Mouse (Mus musculus) liver, embryonic 14.5 days (tissue): ENCODE measurements around the gene Adamts16. TPM values are rescaled to one million over a fixed set of nuclear protein-coding genes. Genes with fewer than 3 reads are reported as not detected.

ENCODE experiments used
- ATAC-seq: fragments of 200-750 bp; cut with Nextera tagmentation; 2 replicates; pipeline ENCODE4 v1.8.0; 2017; ENCODE audit warnings: moderate number of reproducible peaks, mild to moderate bottlenecking, moderate library complexity; ENCODE audit not compliant: insufficient read depth
- DNase-seq, 3 experiments: peaks; one replicate each; pipeline ENCODE4 v3.0.0-alpha.2; 2012 to 2013; ENCODE audit warnings: low read depth in 3 of 3, low spot score in 3 of 3
- H3K27ac ChIP-seq: fragments of 300-500 bp; sonication (generic); 2 replicates; pipeline ENCODE4 v1.5.1; 2014; ENCODE audit warnings: moderate library complexity, mild to moderate bottlenecking, control low read depth, inconsistent platforms
- H3K27me3 ChIP-seq: fragments of 300-500 bp; sonication (generic); 2 replicates; pipeline ENCODE4 v1.6.1; 2014; ENCODE audit warnings: mild to moderate bottlenecking, low read length, moderate library complexity; ENCODE audit not compliant: control insufficient read depth, insufficient read depth
- H3K36me3 ChIP-seq: fragments of 300-500 bp; sonication (generic); replicated peaks from 2 replicates; pipeline ENCODE4 v1.6.1; 2014; ENCODE audit warnings: low read depth; ENCODE audit not compliant: control insufficient read depth, insufficient read depth
- H3K4me1 ChIP-seq, 2 experiments: fragments of 200-500 bp in 1 of 2; fragments of 300-500 bp in 1 of 2; sonication (generic) in 1 of 2; replicated peaks; 2 replicates each; pipeline ENCODE4 v1.6.1; 2012 to 2014; ENCODE audit warnings: antibody characterized with exemption in 1 of 2, inconsistent platforms in 1 of 2, low read length in 1 of 2; ENCODE audit not compliant: control insufficient read depth in 2 of 2, insufficient read depth in 2 of 2
- H3K4me2 ChIP-seq: fragments of 300-500 bp; sonication (generic); 2 replicates; pipeline ENCODE4 v1.6.1; 2014; ENCODE audit warnings: low read depth, mild to moderate bottlenecking, control low read depth, moderate library complexity
- H3K4me3 ChIP-seq, 2 experiments: fragments of 200-500 bp in 1 of 2; fragments of 300-500 bp in 1 of 2; sonication (generic) in 1 of 2; 2 replicates each; pipeline ENCODE4 v1.5.1; 2012 to 2014; ENCODE audit warnings: low read depth in 2 of 2, low read length in 2 of 2, mild to moderate bottlenecking in 2 of 2, control low read depth in 1 of 2, inconsistent platforms in 1 of 2, moderate library complexity in 1 of 2; ENCODE audit not compliant: insufficient read depth in 1 of 2
- H3K9ac ChIP-seq: fragments of 300-500 bp; sonication (generic); replicated peaks from 2 replicates; pipeline ENCODE4 v1.6.1; 2014; ENCODE audit warnings: mild to moderate bottlenecking, control low read depth, moderate library complexity
- H3K9me3 ChIP-seq: fragments of 300-500 bp; sonication (generic); 2 replicates; pipeline ENCODE4 v1.6.1; 2016; ENCODE audit warnings: low read length, mixed read lengths; ENCODE audit not compliant: control insufficient read depth
- CTCF ChIP-seq: IDR thresholded peaks from 2 replicates; pipeline ENCODE4 v1.5.1; 2016; ENCODE audit warnings: antibody characterized with exemption, low read depth, control low read depth
- EP300 ChIP-seq: IDR thresholded peaks from 2 replicates; pipeline ENCODE4 v1.6.1; 2016; ENCODE audit warnings: antibody characterized with exemption, low read depth
- WGBS: fragments of 180-500 bp; shearing (Covaris S2); extraction: QIAGEN DNeasy Blood & Tissue Kit; methylation state at CpG from one replicate; pipeline ENCODE4 v1.1.7; 2014; ENCODE audit not compliant: insufficient replicate concordance; 5-methylcytosine and 5-hydroxymethylcytosine counted together
- polyA plus RNA-seq, 2 experiments: library from polyadenylated mRNA; depleted of rRNA in 1 of 2; stranded (reverse) in 1 of 2; unstranded in 1 of 2; fragments of >200 nt; fragmentation: Nextera tagmentation in 1 of 2; extraction: Ambion mirVana in 1 of 2; gene quantifications; 2 replicates each; pipeline versions ENCODE4 v1.2.1 to v1.2.3; 2012 to 2014

Adamts16 gene
- polyA plus RNA-seq, 2 experiments: 0.04 to 0.15 TPM

DNA sequence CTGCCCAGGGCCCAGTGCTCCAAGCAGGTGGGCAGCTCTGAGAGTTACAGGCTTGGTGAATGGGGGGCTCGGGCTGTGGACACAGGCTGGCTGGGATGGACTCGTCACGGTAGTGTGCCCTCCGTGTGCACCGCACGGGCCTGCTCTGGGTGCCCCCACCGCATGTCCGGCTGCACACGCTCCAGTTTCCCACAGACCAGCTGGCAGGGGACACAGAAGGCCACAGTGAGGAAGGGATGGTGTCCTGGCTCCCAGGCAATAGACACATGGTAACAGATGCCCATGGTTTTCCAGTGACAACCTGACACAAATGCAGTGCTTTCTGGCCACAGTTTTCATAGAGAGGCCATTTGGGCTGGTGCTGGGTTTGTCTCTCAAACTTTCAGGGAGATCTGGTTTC is 102.8 kb downstream of the Adamts16 start:
- no peaks in the 10 kb centered on the region for H3K9me3 ChIP-seq
- WGBS: 73% methylated on average over 9 of the region's 9 CpGs
- H3K9ac ChIP-seq: no peak overlapping the region
- no peaks in the 10 kb centered on the region for H3K36me3 ChIP-seq
- H3K27ac ChIP-seq: no peak overlapping the region
- TF ChIP-seq EP300: no peak
- TF ChIP-seq CTCF: no peak
- ATAC-seq (no peak), DNase-seq (no peak)
- no peaks in the 10 kb centered on the region for H3K4me1 ChIP-seq
- no peak overlapping the region for H3K4me2 ChIP-seq
- no peak overlapping the region for H3K4me3 ChIP-seq
- no peaks in the 10 kb centered on the region for H3K27me3 ChIP-seq

DNA sequence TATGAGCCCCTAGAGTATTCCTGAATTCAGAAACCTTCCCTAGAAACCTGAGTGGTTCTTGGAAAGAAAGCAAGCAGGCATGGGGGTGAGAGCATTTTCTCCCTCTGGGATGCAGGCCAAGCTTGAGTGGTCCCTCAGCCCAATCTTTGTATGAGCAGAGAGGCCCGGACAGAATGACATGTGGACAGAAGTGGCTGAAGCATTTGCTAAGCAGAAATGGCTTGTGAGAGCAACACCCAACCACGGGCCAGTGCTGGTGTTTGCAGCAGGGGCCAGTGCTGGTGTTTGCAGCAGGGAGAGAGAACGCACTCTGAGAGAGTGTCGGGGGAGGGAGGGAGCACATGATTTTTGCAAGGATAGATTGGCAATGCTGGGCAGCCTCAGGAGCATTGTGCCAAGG is 105.2 kb downstream of the Adamts16 start:
- Histone ChIP-seq H3K27ac (no peak overlapping the region), H3K4me3 (no peak overlapping the region), H3K36me3 (no peaks in the 10 kb centered on the region), H3K27me3 (no peaks in the 10 kb centered on the region), H3K9me3 (no peaks in the 10 kb centered on the region), H3K4me1 (no peaks in the 10 kb centered on the region), H3K9ac (no peak overlapping the region), H3K4me2 (no peak overlapping the region)
- no peak for ATAC-seq
- 55% methylated on average over 4 of the region's 4 CpGs for WGBS
- DNase-seq: no peak
- TF ChIP-seq CTCF (no peak), EP300 (no peak)

DNA sequence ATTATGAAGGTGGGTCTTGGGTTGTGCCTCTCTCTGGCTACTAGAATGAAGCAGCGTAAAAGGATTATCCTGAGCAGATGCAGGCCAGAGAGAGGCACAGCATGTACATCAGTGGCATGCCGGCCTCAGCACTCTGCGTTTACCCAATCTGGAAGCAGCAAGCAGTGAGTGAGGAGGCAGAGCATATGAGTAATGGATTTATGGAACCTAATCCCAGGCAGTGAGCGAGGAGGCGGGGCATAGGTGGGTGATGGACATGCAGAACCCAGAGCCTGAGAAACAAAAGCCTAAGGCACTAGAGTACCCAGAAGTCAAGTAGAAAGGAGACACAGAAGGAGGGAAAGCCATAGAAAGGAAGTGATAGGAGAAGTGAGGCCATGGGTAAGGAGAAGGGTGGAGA is 107.0 kb downstream of the Adamts16 start:
- Histone ChIP-seq H3K4me1 (no peaks in the 10 kb centered on the region), H3K9ac (no peak overlapping the region), H3K4me3 (no peak overlapping the region), H3K4me2 (no peak overlapping the region), H3K9me3 (no peaks in the 10 kb centered on the region), H3K27ac (no peak overlapping the region), H3K27me3 (no peaks in the 10 kb centered on the region), H3K36me3 (no peaks in the 10 kb centered on the region)
- no peak for ATAC-seq
- DNase-seq: no peak
- no peak for TF ChIP-seq EP300
- no peak for TF ChIP-seq CTCF
- 72% methylated on average over 5 of the region's 5 CpGs for WGBS

DNA sequence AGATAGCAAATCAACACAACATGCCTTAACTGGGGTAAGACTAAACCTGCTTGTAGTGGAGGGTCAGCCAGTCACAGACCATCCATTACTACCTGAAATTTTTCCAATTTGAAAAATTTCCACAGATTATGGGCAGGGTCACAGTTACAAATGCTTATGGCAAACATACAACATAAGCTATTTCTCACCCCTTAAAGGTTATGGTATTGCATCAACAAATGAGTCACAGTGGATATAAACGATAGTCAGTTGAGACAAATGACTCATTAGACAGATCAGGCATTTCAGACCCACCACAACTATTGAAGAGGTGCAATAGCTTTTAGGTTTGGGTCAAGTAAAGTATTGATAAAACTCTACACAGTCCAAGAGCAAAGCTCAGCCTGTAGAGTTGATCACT is 107.7 kb downstream of the Adamts16 start:
- Histone ChIP-seq H3K4me1 (no peaks in the 10 kb centered on the region), H3K27ac (no peak overlapping the region), H3K9me3 (no peaks in the 10 kb centered on the region), H3K27me3 (no peaks in the 10 kb centered on the region), H3K9ac (no peak overlapping the region), H3K36me3 (no peaks in the 10 kb centered on the region), H3K4me3 (no peak overlapping the region), H3K4me2 (no peak overlapping the region)
- no peak for TF ChIP-seq CTCF
- TF ChIP-seq EP300: no peak
- 61% methylated on average over 1 of the region's 1 CpGs for WGBS
- DNase-seq (no peak), ATAC-seq (no peak)

DNA sequence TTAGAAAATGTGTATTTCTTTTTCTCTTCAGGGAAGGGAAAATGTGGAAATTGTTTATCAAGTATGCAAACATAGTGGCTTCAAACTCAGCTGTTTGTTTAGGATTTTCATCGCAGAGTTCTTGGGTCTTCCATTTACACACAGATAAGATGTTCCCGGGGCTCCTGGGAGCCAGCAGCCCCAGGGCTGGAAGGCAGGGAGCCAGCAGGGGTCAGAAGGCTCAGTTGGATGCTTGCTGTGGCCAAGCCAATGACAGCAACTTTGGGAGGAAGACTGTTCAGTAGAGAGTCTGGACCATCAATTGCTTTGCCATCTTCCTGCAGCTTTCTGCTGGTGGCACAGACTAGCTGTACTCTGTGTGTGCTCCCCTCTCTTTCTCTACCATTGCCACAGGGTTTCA is 108.4 kb downstream of the Adamts16 start:
- Histone ChIP-seq H3K4me1 (no peaks in the 10 kb centered on the region), H3K4me3 (no peak overlapping the region), H3K36me3 (no peaks in the 10 kb centered on the region), H3K9ac (no peak overlapping the region), H3K27ac (no peak overlapping the region), H3K9me3 (no peaks in the 10 kb centered on the region), H3K27me3 (no peaks in the 10 kb centered on the region), H3K4me2 (no peak overlapping the region)
- TF ChIP-seq EP300 (no peak), CTCF (no peak)
- DNase-seq: no peak
- WGBS: 32% methylated on average over 2 of the region's 2 CpGs
- no peak for ATAC-seq

DNA sequence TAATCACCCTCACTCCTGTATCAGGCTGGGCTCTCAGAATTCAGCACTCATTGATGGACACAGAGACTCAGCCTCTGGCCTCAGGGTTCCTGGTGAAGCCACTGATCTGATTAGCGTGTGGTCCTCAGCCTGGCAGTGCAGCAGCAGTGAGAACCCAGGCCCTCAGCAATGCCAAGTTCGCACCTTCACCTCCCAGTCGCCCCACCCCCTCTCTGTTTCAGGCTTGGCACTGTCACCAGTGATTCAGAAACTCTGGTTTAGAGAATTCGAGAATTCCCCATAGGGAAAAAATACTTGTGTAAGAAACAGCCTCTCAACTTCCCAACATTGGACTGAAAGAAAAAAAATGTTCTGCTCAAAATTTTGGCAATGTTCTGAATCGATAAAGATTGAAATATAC is 108.8 kb downstream of the Adamts16 start:
- Histone ChIP-seq H3K9me3 (no peaks in the 10 kb centered on the region), H3K4me3 (no peak overlapping the region), H3K36me3 (no peaks in the 10 kb centered on the region), H3K27me3 (no peaks in the 10 kb centered on the region), H3K9ac (no peak overlapping the region), H3K4me1 (no peaks in the 10 kb centered on the region), H3K27ac (no peak overlapping the region), H3K4me2 (no peak overlapping the region)
- DNase-seq: no peak
- no peak for TF ChIP-seq EP300
- no peak for TF ChIP-seq CTCF
- 46% methylated on average over 5 of the region's 5 CpGs for WGBS
- no peak for ATAC-seq
